Mouse (Mus musculus) retina, adult 2 months (tissue): ENCODE results near the gene Pofut1.
A peak's percentile ranks its signal among the peaks of the same experiment; 100 is the strongest.

ENCODE experiments used
- DNase-seq: peaks from one replicate; pipeline ENCODE4 v3.0.0-alpha.2; 2012; ENCODE audit warnings: low read depth, low spot score

Gene Pofut1

DNA sequence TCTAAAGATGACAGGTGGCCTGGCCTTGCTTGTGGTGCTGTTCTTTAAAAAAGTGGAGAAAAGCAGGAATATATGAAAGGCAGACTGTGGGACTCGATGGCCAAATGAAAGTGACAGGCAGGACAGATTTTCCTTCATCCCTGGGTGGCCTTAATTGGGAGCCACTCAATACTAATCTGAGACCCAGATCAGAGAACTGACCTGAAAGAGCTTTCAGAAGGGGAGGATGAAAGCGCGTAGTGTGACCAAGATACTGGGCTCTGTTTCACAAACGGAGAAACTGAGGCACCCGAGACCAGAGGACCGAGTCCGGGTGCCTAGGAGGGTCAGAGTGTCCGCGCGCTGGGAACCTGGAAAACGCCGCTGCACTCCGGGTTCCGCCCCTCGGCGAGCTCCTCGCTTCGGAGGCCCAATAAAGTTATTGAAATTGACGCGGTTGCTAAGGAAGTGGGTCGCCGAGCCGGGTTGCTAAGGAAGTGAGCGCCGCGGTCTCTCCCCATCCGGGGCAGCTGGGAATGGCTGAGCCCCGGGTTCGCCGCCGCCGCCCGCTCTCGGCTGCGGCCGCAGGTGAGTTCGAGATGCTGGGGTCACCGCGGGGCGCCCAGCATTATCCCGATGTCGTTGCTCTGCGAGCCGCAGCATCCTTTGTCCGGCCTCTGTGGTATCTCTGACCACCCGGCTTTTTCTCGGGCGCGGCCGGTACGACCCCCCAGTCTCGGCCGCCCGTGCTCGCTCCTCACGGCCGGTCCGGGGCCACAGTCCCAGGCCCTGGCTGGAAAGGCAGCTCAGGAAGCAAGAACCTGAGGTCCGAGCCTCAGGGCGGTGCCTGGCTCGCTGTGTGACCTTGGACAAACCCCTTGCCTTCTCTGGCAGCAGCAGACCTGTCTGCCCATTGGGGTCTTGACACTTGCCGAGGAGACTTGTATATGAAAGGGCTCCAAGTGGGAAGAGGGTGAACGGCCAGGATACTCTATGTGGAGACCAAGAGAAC, 49.9 kb downstream of the Pofut1 start, which contains the start of gene Kif3b:
Gene Kif3b (plus strand): TSS at position 476 of the 991 bp plus-strand sequence.
- DNase-seq, result peak; percentile 73

DNA sequence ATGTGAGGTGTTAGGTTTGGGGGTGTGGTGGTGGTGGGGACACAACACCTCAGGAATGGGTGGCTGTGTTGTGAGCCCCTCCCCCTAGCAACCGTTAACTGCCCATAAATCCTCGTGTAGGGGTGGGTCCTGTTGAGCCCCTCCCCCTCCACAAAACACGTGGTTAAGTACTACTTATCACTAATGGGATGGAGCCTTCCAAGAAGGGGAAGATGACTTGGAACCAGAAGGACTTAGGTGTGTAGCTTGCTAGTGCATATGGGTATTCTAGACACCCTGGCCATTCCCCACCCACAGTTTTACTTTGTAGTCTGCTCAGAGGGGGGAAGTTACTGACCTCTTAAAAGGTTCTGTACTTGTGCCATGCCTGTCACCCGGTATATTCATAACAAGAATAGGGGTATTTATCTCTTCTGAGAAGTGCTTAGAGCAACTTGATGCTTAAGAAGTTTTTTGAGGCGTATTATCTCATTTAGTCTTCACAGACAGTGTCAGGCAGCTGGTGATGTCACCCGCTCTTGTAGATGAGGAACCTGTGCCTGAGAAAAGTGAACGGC, 51.0 kb downstream of the Pofut1 start:
- no peak for DNase-seq

GRCm38 (mm10) chr2:153295196-153295595, 53.9 kb downstream of the Pofut1 start:
- no peak for DNase-seq

- no peak for DNase-seq
Measured at GRCm38 (mm10) chr2:153297771-153298170, 56.4 kb downstream of the Pofut1 start.

DNA sequence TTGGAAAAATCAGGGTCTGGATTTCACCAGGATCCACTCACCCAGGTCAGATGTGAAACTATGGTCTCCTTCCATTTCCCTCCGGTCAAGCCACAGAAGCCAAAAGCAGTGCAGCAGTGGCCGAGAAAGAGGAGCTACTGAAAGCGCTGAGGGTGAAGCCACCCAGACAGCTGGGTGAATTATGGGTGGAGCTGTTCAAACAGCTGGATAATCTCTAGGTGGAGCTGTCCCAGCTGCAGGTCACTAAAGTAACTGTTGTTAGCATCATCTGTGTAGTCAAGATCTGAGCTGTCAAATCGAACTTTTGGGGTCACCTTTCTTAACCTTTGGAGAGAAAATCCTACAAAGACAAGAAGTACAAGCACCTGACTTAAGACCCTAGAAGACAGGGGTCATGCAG, 57.1 kb downstream of the Pofut1 start:
- no peak for DNase-seq

- DNase-seq, result no peak
Measured at GRCm38 (mm10) chr2:153298863-153299262, 57.5 kb downstream of the Pofut1 start.

DNA sequence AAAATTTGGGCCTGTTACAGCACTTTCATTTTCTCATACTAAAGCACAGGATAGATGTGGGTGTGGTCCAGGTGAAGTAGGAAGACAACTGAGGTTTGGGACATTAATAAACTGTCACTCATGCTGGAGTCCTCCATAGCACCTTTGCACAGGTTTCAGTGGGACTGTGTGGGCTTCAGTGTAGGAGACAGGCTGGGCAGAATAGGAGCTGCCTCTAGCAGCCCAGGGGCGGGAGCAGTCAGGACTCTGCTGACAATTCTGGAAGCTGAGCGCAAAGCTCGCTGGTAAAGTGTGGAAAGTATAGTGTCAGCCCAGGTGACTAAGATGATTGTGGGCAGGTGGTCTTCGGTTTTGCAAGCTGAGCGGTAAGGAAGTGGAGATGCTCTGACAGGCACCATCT, 59.8 kb downstream of the Pofut1 start:
- no peak for DNase-seq

GRCm38 (mm10) chr2:153305240-153305639, 63.9 kb downstream of the Pofut1 start:
- DNase-seq, result peak; percentile 53

DNA sequence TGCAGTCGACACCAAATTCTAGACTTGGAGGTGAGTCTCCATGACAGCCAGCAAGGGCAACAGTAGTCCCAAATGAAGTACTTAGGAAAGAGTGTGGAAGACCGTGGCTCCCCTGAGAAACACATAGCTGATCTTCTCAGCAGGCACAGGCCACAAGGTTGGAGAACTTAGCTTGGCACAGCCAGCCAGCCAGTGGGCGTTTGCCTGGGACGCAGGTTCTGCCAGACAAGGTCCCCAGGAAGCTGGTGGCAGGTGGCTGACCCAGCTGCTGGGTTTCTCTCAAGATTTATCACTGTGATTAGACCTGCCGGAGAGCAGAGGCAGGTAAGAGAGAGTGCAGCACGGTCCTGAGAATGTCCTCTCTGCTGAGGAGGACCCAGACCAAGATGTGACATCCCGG, 67.3 kb downstream of the Pofut1 start:
- no peak for DNase-seq

- no peak for DNase-seq
Measured at GRCm38 (mm10) chr2:153309106-153309505, 67.8 kb downstream of the Pofut1 start.

- no peak for DNase-seq
Measured at GRCm38 (mm10) chr2:153310228-153310627, 68.9 kb downstream of the Pofut1 start.

DNA sequence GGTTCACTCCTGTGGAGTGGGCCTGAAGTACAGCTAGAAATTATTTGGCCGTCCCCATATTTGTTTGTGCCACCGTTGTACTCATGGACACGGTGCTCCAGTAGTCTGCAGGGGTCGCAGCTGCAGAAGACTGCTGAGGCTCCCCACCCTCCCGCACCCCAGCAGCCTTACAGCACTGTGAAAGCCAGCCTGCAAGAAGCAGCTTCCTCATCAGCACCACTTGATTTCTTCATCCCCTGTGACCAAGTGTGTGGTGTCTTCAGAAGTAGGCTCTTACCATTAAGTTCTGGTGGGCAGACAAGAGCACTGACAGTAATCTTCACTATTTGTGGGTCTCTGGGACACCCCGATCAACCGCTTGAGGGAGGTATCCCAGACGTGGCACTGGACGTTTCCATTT, 71.6 kb downstream of the Pofut1 start:
- no peak for DNase-seq

DNA sequence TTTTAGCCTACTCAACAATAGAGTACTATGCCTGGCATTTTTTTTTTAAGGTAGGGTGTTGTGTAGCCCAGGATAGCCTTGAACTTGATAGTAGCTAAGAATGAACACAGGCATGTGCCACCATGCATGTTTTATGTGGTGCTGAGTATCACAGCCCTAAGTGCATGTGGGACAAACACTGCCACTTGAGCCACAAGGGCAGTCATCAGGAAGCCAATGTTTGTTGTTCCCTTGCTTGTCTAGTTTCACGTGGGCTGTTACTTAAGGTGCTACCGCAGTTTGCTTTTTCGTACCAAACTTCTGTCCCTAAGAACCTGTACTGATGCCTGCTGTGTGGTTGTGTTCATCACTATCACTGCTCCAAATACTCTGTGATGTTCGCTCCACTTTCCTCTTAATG, 77.1 kb downstream of the Pofut1 start:
- DNase-seq, result no peak

DNA sequence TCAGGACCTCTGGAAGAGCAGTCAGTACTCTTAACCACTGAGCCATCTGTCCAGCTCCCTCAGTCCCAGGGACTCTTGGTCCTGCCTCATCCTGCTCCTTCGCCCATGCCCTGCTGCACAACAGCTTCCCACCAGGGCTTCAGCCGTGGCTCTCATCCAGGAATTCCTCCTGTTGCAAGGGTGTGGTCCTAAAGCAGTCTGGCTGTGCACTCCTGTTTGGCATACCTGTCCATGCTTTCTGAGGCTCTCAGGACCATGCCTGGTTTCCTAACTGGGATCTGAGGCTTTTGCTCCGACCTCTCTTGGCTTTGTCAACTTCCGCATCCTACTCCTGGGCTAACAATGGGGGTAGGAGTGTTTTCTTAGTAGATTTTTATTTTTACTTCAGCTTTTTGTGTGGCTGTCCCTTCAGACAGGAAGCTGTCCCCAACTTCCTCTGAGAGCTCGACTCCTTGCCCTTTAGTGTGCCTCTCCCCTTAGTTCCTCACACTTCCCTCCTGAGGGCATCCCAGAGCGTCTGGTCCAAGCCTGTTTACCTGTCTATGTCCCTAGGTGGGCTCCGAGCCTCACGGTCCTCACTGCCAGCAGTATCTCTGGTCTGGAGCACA, 77.8 kb downstream of the Pofut1 start:
- no peak for DNase-seq
